Mouse (Mus musculus) left cerebral cortex, adult 18-20 months (tissue): ENCODE data around the gene Ccnd2. TPM values are rescaled to one million over a fixed set of nuclear protein-coding genes. Genes with fewer than 3 reads are reported as not detected.

Source experiments
- DNase-seq, 2 experiments: peaks; one replicate each; pipeline ENCODE4 v3.0.0; 2021 to 2022; ENCODE audit warnings: low spot score in 2 of 2, mixed read lengths in 1 of 2
- total RNA-seq, 2 experiments: library from RNA; stranded (reverse); gene quantifications; 2 replicates each; pipeline ENCODE4 v1.2.3; 2021

The Ccnd2 gene
- total RNA-seq, 2 experiments from 2014 or later = 79.9 to 83.3 TPM

GRCm38 (mm10) chr6:127149303-127149943 is 2.6 kb downstream of the Ccnd2 start:
- DNase-seq = no peak

- DNase-seq = no peak
These were observed 3.3 kb downstream of the Ccnd2 start for GRCm38 (mm10) chr6:127148526-127149302.

GRCm38 (mm10) chr6:127147665-127148064 is 4.3 kb downstream of the Ccnd2 start:
- DNase-seq = peak; percentile 82 to 83

GRCm38 (mm10) chr6:127146322-127146947 is 5.6 kb downstream of the Ccnd2 start:
- no peak for DNase-seq

- DNase-seq = no peak
These were observed 6.4 kb downstream of the Ccnd2 start for GRCm38 (mm10) chr6:127145464-127146190.

GRCm38 (mm10) chr6:127143576-127144288 is 8.3 kb downstream of the Ccnd2 start:
- no peak for DNase-seq

- no peak for DNase-seq
These were observed 8.9 kb downstream of the Ccnd2 start for GRCm38 (mm10) chr6:127143124-127143520.

GRCm38 (mm10) chr6:127142154-127143123 is 9.6 kb downstream of the Ccnd2 start:
- no peak for DNase-seq

GRCm38 (mm10) chr6:127138962-127139361 is 13.0 kb downstream of the Ccnd2 start:
- no peak for DNase-seq

- DNase-seq = no peak
These were observed 18.4 kb downstream of the Ccnd2 start for GRCm38 (mm10) chr6:127133433-127134245.

GRCm38 (mm10) chr6:127132719-127133118 is 19.3 kb downstream of the Ccnd2 start:
- no peak for DNase-seq

- no peak for DNase-seq
These were observed 20.0 kb downstream of the Ccnd2 start for GRCm38 (mm10) chr6:127131946-127132345.

GRCm38 (mm10) chr6:127130377-127130776 is 21.6 kb downstream of the Ccnd2 start:
- no peak for DNase-seq

- DNase-seq = no peak
These were observed 22.3 kb downstream of the Ccnd2 start for GRCm38 (mm10) chr6:127129659-127130058.

- DNase-seq = no peak
These were observed 28.5 kb downstream of the Ccnd2 start for GRCm38 (mm10) chr6:127123506-127123905.

- no peak for DNase-seq
These were observed 29.0 kb downstream of the Ccnd2 start for GRCm38 (mm10) chr6:127122996-127123395.

GRCm38 (mm10) chr6:127122221-127122806 is 29.7 kb downstream of the Ccnd2 start:
- no peak for DNase-seq

- DNase-seq = no peak
These were observed 37.1 kb downstream of the Ccnd2 start for GRCm38 (mm10) chr6:127114753-127115456.
